Mouse (Mus musculus): ENCODE data around the gene Fam161a.

DNA sequence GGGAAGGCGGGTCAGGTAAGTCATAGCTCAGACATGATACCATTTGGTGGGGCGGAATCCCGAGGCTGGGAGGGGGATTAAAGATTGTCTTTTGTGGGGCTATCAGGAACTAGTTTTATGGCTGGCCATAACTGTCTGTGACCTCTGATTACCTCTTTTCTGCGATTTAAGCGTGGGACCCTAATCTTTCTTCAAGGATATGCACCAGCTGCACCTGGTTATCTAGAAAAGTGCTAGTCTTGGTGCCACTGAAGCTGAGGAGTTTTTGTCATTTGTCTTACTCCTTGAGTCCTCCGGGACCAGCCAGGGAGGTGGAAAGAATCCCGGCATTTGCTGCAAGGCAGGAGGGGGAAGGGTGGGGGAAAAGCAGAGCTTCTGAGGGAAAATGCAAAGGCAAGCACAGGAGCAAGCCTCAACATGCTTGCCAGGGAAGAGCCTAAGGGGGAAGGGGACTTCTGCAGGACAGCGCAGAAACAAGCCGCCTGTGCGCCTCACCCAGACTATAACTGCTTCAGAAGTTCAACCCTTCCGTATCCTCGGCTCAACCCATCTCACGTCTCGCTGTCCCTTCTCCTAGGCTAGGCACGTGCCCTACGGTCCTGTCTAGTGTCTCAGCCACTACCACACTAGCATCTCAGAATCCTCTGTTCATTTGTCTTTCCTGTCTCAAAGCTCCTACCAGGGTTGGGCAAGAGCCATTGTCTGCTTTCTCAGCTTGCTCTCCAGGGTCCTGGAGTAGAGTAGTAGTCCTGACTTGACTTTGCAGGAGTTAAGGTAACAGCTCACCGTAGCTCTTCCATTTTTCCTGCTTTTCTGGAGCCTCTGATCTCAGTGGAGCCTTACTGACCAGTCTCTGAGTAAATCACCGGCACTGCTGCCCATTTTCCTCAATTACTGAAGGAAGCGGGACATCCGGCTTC, 40.6 kb downstream of the Fam161a start:
- TF ChIP-seq POLR2A (IDR thresholded peaks at IDR 0.05; ENCODE audit: low read depth, low read length) (no peak), CTCF (IDR thresholded peaks at IDR 0.05; ENCODE audit: borderline replicate concordance, insufficient read depth, low read length) (no peak)
